Mouse (Mus musculus) liver, adult (tissue): ENCODE results near the gene Tbc1d1.

Source experiments
- GATA4 ChIP-seq: IDR thresholded peaks from 2 replicates; pipeline ENCODE4 v1.6.1; 2014; ENCODE audit warnings: mild to moderate bottlenecking, low read length; ENCODE audit not compliant: insufficient replicate concordance

Gene Tbc1d1

DNA sequence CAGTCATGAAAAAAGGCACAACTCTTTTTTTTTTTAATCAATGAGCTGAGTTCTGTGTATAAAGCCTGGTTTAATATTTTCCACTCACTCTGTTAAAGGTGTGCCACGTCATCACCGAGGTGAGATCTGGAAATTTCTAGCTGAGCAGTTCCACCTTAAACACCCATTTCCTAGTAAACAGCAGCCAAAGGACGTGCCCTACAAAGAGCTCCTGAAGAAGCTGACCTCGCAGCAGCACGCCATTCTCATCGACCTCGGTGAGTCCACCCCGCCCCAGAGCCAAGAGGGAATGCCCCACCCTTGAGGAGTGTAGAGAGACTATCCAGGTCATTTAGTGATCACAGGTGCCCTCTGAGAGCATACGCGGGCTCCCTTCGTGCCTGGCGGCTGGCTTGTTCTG, 168.2 kb downstream of the Tbc1d1 start:
- TF ChIP-seq GATA4, result no peak

DNA sequence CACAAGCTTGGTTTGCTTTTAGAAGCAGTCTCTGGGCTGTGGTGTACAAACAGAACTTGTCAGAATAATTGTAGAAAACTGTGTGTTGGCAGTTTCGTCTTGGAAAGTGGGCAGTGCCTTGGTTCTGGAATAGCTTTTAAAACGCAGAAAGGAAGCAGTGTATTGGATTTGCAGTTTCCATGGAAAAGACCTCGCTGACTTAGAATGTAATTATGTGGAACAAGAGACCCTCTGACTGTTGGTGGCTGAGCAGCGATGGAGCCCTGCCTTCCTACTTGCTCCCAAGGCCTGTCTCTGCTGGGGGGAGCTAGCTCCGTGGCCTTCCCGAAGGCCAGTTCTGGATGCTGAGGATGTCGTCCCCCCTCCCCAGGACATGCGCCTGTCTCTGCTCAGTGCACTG, 168.8 kb downstream of the Tbc1d1 start:
- TF ChIP-seq GATA4, result no peak

DNA sequence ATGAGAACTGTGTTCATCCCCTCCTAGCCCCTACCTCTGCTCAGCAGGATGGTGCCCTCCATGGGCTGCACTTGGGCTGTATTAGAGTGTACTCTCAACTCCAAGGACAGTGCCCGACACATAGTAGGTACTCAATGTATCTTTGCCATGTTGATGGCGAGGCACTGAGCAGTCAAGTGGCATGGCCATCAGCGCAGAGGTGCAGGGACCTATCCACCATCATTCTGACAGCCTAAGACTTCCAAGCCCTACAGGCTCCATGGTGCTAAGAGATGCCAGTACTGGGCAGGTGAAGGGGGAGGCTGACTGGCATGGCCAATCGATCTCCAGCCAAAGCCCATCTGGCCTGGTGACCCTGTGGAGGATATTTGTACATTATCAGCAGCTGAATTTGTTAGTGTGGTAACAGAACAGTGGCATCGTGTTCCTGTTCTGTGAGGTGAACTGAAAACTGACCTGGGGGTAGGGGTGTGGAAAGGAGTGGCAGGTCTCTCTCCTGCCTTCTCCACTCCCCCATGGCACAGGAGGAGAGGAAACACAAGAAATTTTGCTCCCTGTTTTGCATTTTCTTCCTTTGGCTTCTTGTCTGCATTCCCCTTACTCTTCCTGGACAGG, 169.7 kb downstream of the Tbc1d1 start:
- no peak for TF ChIP-seq GATA4

DNA sequence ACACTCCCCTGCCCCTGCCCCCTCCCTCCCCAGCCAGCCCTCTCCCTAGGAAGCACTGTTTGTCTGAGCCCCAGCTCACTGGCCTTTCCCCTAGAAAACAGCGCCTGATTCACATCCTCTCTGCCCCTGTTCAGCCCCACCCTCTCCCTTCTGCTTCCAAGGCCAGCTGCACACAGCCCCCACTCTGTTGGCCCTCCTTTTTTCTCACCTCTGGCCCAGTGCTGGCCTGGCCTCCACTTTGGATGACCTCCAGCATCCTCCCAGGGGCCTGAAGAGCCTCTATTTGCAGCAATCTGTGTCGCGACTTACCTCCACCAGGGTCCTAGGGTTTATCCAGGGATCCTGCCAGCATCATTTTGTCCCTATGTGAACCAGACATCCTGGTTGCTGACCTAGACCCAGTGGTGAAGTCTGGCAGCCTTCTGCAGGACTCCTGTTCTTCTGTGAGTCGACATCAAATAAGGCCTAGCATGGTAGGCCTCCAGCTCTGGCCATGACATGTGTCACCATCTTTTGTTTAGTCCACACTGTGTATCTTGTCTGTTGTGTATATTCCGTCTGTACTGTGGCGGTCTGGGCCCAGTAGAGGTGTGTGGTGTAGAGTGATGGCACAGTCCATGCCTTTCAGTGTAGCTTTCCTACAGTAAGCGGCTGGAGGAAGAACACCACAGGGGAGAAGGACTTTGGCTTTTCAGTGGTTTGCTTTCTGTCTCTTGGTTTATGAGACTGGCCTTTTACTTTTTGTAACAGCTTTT, 170.5 kb downstream of the Tbc1d1 start:
- TF ChIP-seq GATA4, result peak; percentile 24; the same call in 1 of the 2 replicates

DNA sequence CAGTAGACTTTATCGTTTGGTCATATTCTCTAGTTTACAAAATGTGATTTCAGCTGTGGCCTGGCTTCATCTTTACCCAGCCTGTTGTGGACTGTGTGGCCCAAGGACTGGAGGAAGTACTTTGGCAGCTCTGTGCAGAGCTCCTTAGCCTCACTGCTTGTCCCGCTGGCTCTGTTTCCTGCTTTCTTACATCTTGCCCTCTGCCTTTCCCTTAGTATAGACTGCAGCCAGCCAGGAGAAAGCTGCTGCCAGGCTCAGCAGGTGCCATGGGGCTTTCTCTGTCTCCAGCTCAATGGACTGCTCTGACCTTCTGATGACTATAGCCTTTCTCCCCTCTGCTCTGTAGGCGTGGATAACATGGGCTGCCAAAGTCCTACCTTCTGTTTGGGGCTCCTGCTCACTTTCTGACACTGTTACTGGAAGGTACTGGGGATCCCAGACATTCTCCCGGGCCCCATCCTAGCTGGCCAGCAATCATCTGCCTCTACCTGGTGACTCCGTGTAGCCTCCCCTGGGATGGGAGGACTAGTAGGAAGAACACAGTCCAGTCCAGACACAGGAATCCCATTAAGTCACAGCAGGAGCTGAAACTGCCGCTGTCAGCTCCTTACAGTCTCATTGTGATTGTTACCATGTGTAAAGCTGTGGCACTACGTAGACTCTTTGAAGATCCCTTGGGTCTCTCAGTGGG, 171.3 kb downstream of the Tbc1d1 start:
- no peak for TF ChIP-seq GATA4

DNA sequence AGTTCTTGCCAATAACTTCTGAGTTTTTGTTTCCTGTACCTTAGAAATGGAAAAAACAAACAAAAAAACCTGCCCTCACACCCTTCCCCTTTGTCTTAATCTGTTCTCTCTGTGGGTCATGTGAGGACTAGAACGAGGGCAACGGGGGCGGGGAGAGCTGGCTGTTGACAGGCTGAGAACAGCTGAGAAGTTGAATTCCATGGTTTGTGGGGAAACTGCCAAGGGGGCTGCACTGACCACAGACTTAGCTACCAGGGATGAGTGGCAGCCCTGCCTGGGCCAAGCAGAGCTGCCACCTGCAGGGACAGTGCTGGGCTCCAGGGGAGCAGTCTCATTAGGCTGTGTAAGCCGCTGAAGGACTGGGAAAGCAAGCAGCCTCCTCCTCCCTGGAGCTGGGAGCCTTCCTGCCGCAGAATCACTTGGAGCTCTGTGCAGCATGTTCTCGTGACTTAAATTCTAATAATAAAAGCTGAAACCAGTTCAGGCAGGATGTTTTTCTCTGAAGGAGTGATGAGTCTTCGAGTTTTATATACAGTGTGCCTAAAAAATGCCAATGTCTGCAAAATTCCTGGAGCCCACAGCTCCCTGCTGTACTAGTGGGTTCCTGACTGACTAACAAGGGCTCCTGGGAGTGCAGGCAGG, 180.8 kb downstream of the Tbc1d1 start:
- TF ChIP-seq GATA4, result peak; percentile 77; the same call in 1 of the 2 replicates

DNA sequence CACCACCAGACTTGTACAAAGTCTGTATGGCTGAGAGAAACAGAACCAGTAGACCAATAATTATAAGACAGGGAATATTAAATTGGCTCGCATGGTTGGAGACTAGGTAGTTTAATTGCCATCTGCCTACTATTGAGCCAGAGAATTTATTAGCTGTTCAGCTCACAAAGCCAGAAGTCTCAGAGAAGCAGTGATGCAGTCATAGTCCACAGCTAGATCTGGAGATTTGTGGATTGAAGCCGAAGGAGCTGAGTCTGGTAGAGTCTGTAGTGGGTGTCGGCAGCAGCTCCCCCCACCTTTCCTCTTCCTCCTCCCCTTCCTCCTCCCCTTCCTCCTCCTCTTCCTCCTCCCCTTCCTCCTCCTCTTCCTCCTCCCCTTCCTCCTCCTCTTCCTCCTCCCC, 184.3 kb downstream of the Tbc1d1 start:
- TF ChIP-seq GATA4, result no peak; the same call in 1 of the 2 replicates

DNA sequence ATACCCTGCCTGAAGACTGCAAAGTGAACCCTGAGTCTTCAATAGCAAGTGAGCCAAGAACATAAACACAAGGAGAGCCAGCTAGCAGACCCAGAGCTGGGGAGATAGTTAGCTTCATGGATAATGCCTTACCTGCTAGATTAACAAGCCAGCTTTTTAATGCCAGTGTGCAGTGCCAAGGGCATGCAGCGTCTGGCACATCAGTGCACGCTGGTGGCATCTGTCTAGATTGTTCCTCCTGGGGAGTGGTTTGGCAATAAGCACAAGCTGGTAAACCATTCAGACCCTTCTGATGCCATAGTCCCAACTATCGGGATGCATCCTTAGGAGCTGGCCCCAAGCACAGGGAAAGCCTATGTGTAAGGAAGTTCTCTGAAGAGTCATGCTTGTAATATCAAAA, 185.6 kb downstream of the Tbc1d1 start:
- TF ChIP-seq GATA4, result no peak

DNA sequence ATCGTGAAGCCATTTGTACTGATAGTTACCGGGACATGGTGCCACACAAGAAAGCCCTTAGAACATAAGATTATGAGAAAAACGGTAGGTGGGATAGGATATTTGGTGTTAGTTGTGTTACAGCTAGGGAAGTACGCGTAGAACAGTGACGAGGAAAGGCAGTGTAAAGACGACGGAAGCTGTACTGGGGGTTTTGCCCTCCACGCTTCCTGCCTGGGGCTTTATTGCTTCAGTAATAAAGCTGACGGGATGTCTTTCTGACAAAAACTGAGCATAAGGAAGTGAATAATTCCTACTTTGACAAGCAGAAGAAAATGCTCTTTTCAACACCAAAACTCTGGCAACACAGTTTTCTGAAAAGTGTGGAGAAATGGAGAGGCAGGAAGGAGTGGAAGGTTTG, 186.0 kb downstream of the Tbc1d1 start:
- TF ChIP-seq GATA4, result no peak

DNA sequence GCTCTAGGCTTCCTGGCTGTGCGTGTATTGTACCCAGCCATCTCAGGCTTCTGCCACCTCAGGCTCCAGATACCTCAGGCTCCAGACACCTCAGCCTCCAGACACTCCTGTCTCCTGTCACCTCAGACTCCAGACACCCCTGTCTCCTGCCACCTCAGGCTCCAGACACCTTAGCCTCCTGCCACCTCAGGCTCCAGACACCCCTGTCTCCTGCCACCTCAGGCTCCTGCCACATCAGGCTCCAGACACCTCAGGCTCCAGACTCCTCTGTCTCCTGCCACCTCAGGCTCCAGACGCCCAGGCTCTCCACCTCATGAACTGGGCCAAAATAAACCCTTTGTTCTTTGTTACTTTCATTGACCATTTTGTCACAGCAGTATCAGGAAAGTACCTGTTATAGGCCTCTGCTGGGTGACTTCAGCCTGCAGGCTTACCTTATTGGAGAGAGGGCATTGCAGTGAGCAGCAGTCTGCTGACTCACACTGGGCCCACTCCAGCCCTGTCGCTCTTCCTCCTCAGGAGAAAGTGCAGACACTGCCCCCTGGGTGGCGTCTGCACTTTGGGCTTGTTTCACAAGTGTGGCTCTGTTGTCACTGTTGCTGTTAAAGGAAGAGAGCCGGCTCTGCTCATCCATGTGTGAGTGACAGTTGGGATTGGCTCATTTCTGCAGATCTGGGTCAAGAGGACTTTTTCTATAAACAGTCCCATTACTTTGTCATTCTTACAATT, 188.0 kb downstream of the Tbc1d1 start:
- TF ChIP-seq GATA4, result no peak

DNA sequence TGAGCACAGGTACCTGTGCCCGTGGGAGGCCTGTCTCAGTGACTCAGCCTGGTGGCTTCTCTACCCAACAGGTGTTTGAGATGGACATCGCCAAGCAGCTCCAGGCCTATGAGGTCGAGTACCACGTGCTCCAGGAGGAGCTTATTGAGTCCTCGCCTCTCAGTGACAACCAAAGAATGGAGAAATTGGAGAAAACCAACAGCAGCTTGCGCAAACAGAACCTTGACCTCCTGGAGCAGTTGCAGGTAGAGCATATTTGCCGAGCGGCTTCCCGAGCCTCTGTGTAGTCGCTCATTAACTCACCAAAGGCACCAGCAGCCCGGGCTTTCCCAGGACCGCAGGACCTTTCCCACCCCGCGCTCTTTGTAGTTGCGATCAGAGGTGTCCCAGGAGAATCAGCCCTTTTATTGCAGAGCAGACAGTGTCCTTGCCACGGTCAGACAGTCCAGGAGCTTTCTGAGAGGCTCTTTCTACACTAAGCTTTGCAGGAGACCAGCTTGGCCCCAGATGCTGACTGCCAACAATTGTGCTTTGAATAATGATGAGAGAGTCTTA, 189.2 kb downstream of the Tbc1d1 start:
- no peak for TF ChIP-seq GATA4

DNA sequence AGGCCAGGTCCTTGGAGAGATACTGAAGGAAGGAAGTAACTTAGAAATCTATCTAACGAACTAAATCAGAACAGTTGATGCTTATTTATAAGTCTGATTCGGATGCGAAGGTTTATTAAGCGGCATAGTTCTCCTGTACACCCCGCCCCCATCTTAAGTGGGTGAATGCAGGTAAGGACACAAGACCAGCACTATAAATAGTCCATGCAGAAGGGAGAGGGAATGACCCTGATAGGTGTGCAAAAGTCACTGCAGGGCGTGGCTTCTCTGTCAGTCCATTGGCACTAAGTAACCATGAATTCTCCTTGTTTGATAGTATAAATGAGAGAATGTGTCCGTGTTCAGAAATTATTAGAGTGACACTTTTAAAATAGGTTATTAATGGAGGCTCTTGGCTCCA, 189.7 kb downstream of the Tbc1d1 start:
- no peak for TF ChIP-seq GATA4

DNA sequence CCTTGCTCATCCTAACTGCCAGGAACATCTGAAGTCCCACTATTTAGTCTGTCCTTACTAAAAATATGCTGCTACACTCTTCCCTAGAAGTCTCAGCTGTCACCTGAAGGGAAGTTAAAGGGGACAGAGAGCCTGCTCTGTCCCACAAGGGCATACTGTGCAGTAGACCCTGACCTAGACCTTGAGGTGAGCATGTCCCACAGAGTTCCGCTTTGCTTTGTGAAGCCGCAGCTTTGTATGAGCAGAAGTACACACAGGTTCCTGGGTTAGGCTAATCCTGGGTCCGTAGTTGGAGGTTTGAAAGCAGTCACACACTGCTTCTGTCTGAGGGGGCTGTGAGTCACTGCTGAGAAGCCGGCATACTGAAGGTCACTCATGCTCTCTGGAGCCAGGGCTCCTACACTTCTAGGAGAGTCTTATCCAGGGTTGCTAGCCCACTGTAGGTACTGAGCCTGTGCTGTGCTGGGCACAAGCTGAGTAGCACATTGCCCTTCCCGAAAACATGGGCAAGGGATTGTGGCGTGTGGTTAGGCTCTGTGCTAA, 190.3 kb downstream of the Tbc1d1 start:
- TF ChIP-seq GATA4, result no peak

DNA sequence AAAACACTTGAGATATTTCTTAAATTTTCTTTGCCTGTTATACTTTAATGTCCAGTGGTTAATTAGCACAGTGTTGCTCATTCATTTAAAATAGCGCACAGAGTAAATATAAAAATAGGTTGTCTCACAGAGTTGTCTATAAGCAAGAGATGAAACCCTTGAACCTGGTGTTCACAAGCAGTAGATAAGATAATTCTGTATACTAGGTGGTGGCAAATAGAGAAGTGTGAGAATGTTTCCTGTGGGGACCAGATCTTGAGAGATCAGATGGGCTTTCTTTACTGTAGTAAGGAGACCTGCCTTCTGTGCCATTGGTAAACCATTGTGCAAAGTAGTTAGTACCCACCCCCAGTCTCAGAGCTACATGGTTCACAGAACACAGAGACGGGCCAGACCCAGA, 192.1 kb downstream of the Tbc1d1 start:
- no peak for TF ChIP-seq GATA4

DNA sequence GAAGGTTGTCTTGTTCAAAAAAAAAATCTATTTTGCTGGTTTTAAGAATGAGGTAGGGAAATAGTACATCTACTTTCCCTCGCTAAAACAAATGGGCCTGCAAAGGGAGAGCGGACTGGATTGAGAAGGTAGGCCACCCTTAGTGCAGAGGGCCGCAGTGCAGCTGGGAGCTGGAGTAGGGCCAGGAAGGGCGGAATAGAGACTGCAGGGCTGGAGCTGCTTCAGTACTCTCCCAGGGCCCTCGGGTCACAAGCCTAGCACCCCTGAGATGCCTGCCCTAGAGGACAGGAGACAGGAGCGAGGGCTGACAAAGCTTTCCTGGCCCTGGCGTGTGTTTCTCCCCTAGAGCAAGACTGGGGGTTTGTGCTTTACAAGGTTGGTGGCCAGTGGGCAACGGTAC, 192.7 kb downstream of the Tbc1d1 start:
- no peak for TF ChIP-seq GATA4

DNA sequence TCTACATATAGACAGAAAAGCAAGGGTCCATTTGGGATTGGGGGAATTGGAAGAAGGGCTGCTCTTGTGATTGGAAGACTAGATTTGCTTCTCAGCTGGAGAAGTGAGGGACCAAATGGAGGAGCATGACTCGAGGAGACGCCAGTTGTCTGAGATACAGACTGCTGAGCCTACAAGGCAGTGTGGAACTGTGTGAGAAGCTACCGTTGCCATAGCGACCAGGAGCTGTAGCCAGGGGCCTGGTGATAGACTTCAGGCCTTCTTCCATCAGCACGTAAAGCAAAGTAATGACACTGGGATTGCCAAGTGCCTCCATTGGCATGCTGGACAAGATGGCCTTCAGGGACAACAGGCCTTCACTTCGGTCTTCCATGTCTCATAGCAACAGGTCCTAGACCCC, 195.9 kb downstream of the Tbc1d1 start:
- TF ChIP-seq GATA4, result no peak
